In genomic region chr6:86577504-86577903, GRCm38 (mm10) we compare ENCODE assay signal across 25 mouse cellular contexts. TPM values are rescaled to one million over a fixed set of nuclear protein-coding genes. Genes with fewer than 3 reads are reported as not detected.
A peak's percentile ranks its signal among the peaks of the same experiment; 100 is the strongest.
DNase-seq lines count a peak whose midpoint lies in the region; ATAC-seq and TF ChIP-seq lines count a peak whose summit lies in the region.
"Had no signal": no experiment of that assay in that cellular context is flagged by ENCODE, and none has a peak within 500 bp of the region (broad histone marks: within the 10 kb centered on the region; RNA-seq: fewer than 3 reads in every experiment).

No protein-coding gene starts in this region.

- ATAC-seq in limb, embryonic 14.5 days (ENCODE audit: low FRiP score, low read depth): no peak
- no peak for ATAC-seq in lung, embryonic 16.5 days (ENCODE audit: low read depth)
- no peak for ATAC-seq in midbrain, embryonic 15.5 days (replicated peaks)
- no peak for ATAC-seq in midbrain, embryonic 16.5 days
- ATAC-seq: forebrain, embryonic 14.5 days; forebrain, embryonic 16.5 days had no signal

- H3K4me2 ChIP-seq in limb, embryonic 14.5 days (replicated peaks; ENCODE audit: low read depth, low read length, severe bottlenecking): no peak overlapping the region
- H3K4me2 ChIP-seq in lung, embryonic 16.5 days (ENCODE audit: low read depth, low read length): no peak overlapping the region
- H3K4me2 ChIP-seq in midbrain, embryonic 15.5 days: no peak overlapping the region
- H3K4me2 ChIP-seq in midbrain, embryonic 16.5 days (ENCODE audit: low read length): no peak overlapping the region
- H3K4me2 ChIP-seq: embryonic facial prominence, embryonic 12.5 days; embryonic facial prominence, embryonic 15.5 days; forebrain, embryonic 12.5 days had no signal

- DNase-seq in limb, embryonic 14.5 days (ENCODE audit: low spot score): no peak
- DNase-seq in limb, embryonic 10.5 days (ENCODE audit: low spot score): no peak
- DNase-seq in lung, postnatal 14 days: no peak
- DNase-seq in lung, postnatal 25 days (ENCODE audit: low spot score): peak; percentile 47
- no peak for DNase-seq in lung, postnatal 4 days
- DNase-seq: adrenal gland, adult 2 months; adrenal gland, postnatal 10 days; adrenal gland, postnatal 25 days; cerebellum, adult 11 months; cerebellum, adult 18-20 months; cerebellum, adult 8-10 months; cerebellum, adult 9-11 months; cerebellum, postnatal 14 days; cerebellum, postnatal 36 days; embryo, embryonic 11 days had no signal

- 79% methylated on average over 6 of the region's 6 CpGs for WGBS in limb, embryonic 14.5 days
- 81% methylated on average over 6 of the region's 6 CpGs for WGBS in limb, embryonic 10.5 days
- 53% methylated on average over 6 of the region's 6 CpGs for WGBS in lung, embryonic 16.5 days
- 81% methylated on average over 6 of the region's 6 CpGs for WGBS in midbrain, embryonic 15.5 days
- WGBS in midbrain, embryonic 16.5 days: 78% methylated on average over 6 of the region's 6 CpGs

- no peak overlapping the region for H3K27ac ChIP-seq in limb, embryonic 14.5 days (replicated peaks; ENCODE audit: low read depth, low read length)
- no peak overlapping the region for H3K27ac ChIP-seq in limb, embryonic 10.5 days
- H3K27ac ChIP-seq in lung, embryonic 16.5 days (ENCODE audit: low read length): peak overlapping the region; percentile 74
- no peak overlapping the region for H3K27ac ChIP-seq in midbrain, embryonic 15.5 days
- no peak overlapping the region for H3K27ac ChIP-seq in midbrain, embryonic 16.5 days (ENCODE audit: low read length)
- H3K27ac ChIP-seq: embryonic facial prominence, embryonic 12.5 days; embryonic facial prominence, embryonic 15.5 days; forebrain, embryonic 10.5 days; forebrain, embryonic 12.5 days had no signal

- no peaks in the 10 kb centered on the region for H3K27me3 ChIP-seq in limb, embryonic 14.5 days (ENCODE audit: control insufficient read depth, insufficient read depth, low read length)
- H3K27me3 ChIP-seq in limb, embryonic 10.5 days (ENCODE audit: low read depth, poor library complexity, severe bottlenecking): no peaks in the 10 kb centered on the region
- H3K27me3 ChIP-seq in lung, embryonic 16.5 days (ENCODE audit: control insufficient read depth, insufficient read depth, low read depth, low read length): no peaks in the 10 kb centered on the region
- H3K27me3 ChIP-seq in midbrain, embryonic 15.5 days (replicated peaks): no peaks in the 10 kb centered on the region
- no peaks in the 10 kb centered on the region for H3K27me3 ChIP-seq in midbrain, embryonic 16.5 days (ENCODE audit: control insufficient read depth, insufficient read depth, low read depth, low read length)
- H3K27me3 ChIP-seq: embryonic facial prominence, embryonic 12.5 days; embryonic facial prominence, embryonic 15.5 days; forebrain, embryonic 12.5 days had no signal

- H3K9me3 ChIP-seq in limb, embryonic 14.5 days (ENCODE audit: control insufficient read depth, low read length): no peaks in the 10 kb centered on the region
- H3K9me3 ChIP-seq in limb, embryonic 10.5 days (replicated peaks): no peaks in the 10 kb centered on the region
- no peaks in the 10 kb centered on the region for H3K9me3 ChIP-seq in lung, embryonic 16.5 days (ENCODE audit: control insufficient read depth, low read length)
- no peaks in the 10 kb centered on the region for H3K9me3 ChIP-seq in midbrain, embryonic 15.5 days
- H3K9me3 ChIP-seq in midbrain, embryonic 16.5 days (replicated peaks; ENCODE audit: control insufficient read depth, low read length, poor library complexity, severe bottlenecking): no peaks in the 10 kb centered on the region
- H3K9me3 ChIP-seq: embryonic facial prominence, embryonic 12.5 days; embryonic facial prominence, embryonic 15.5 days; forebrain, embryonic 10.5 days; forebrain, embryonic 12.5 days had no signal

- no peaks in the 10 kb centered on the region for H3K36me3 ChIP-seq in limb, embryonic 14.5 days (ENCODE audit: control insufficient read depth, insufficient read depth, low read length)
- H3K36me3 ChIP-seq in limb, embryonic 10.5 days: no peaks in the 10 kb centered on the region
- H3K36me3 ChIP-seq in lung, embryonic 16.5 days (ENCODE audit: control insufficient read depth, insufficient read depth, low read length): no peaks in the 10 kb centered on the region
- no peaks in the 10 kb centered on the region for H3K36me3 ChIP-seq in midbrain, embryonic 15.5 days (replicated peaks)
- H3K36me3 ChIP-seq in midbrain, embryonic 16.5 days (ENCODE audit: control insufficient read depth, insufficient read depth, low read length): no peaks in the 10 kb centered on the region
- H3K36me3 ChIP-seq: embryonic facial prominence, embryonic 12.5 days; embryonic facial prominence, embryonic 15.5 days; forebrain, embryonic 10.5 days; forebrain, embryonic 12.5 days had no signal

- H3K4me3 ChIP-seq in limb, embryonic 14.5 days (replicated peaks; ENCODE audit: low read length): no peak overlapping the region
- H3K4me3 ChIP-seq in limb, embryonic 10.5 days: no peak overlapping the region
- H3K4me3 ChIP-seq in lung, embryonic 16.5 days (ENCODE audit: low read length): no peak overlapping the region
- H3K4me3 ChIP-seq in midbrain, embryonic 15.5 days: no peak overlapping the region
- H3K4me3 ChIP-seq in midbrain, embryonic 16.5 days (ENCODE audit: low read depth, low read length): no peak overlapping the region
- H3K4me3 ChIP-seq: embryonic facial prominence, embryonic 12.5 days; embryonic facial prominence, embryonic 15.5 days; erythroblast, embryonic 14.5 days; forebrain, embryonic 10.5 days; forebrain, embryonic 12.5 days had no signal

- H3K4me1 ChIP-seq in limb, embryonic 14.5 days (ENCODE audit: control insufficient read depth, insufficient read depth, low read length): peaks cover 6% of the 10 kb centered on the region
- peaks cover 24% of the 10 kb centered on the region for H3K4me1 ChIP-seq in limb, embryonic 10.5 days
- H3K4me1 ChIP-seq in lung, embryonic 16.5 days (replicated peaks; ENCODE audit: control insufficient read depth, insufficient read depth, low read length): peaks cover 25% of the 10 kb centered on the region
- no peaks in the 10 kb centered on the region for H3K4me1 ChIP-seq in midbrain, embryonic 15.5 days
- H3K4me1 ChIP-seq in midbrain, embryonic 16.5 days (ENCODE audit: control insufficient read depth, insufficient read depth, low read length): no peaks in the 10 kb centered on the region

- H3K9ac ChIP-seq in limb, embryonic 14.5 days (ENCODE audit: low read depth, low read length, severe bottlenecking): 0 out of 2 replicates have a peak overlapping the region, but pooled peaks have one; percentile 12
- no peak overlapping the region for H3K9ac ChIP-seq in lung, embryonic 16.5 days (ENCODE audit: low read length)
- H3K9ac ChIP-seq in midbrain, embryonic 15.5 days: 0 out of 2 replicates have a peak overlapping the region, but pooled peaks have one; percentile 8
- no peak overlapping the region for H3K9ac ChIP-seq in midbrain, embryonic 16.5 days (ENCODE audit: low read depth, low read length)
- H3K9ac ChIP-seq: embryonic facial prominence, embryonic 12.5 days; embryonic facial prominence, embryonic 15.5 days; forebrain, embryonic 12.5 days had no signal

- no peak for TF ChIP-seq POLR2A in limb, embryonic 14.5 days (IDR thresholded peaks at IDR 0.05; ENCODE audit: borderline replicate concordance, extremely low read depth, insufficient read depth, insufficient read length)

RNA-seq across cellular contexts. Expression of gene Asprv1, which starts 50.5 kb away (rescaled TPM):
- polyA plus RNA-seq in limb, embryonic 14.5 days (2012; rRNA removed): 19.9 and 34.8 TPM in 2 replicates
- 66.2 and 100.0 TPM in 2 replicates for polyA plus RNA-seq in limb, embryonic 14.5 days (2014; fragmentation: Nextera tagmentation; extraction: Ambion mirVana)
- polyA plus RNA-seq in limb, embryonic 10.5 days (2016; fragmentation: Nextera tagmentation; extraction: Ambion mirVana): 0.87 and 1.6 TPM in 2 replicates
- polyA plus RNA-seq in lung, embryonic 16.5 days (2015; fragmentation: Nextera tagmentation; extraction: Ambion mirVana): 1.0 and 5.3 TPM in 2 replicates
- 0.47 and 1.7 TPM in 2 replicates for polyA plus RNA-seq in midbrain, embryonic 15.5 days (2015; fragmentation: Nextera tagmentation; extraction: Ambion mirVana)
- 0.45 and 0.62 TPM in 2 replicates for polyA plus RNA-seq in midbrain, embryonic 16.5 days (2015; fragmentation: Nextera tagmentation; extraction: Ambion mirVana)
- polyA plus RNA-seq: erythroblast, embryonic 14.5 days had no signal

RNA-seq across cellular contexts. Expression of gene Pcbp1, which starts 51.4 kb away (rescaled TPM):
- 333 and 395 TPM in 2 replicates for polyA plus RNA-seq in limb, embryonic 14.5 days (2012; rRNA removed)
- polyA plus RNA-seq in limb, embryonic 14.5 days (2014; fragmentation: Nextera tagmentation; extraction: Ambion mirVana): 445 and 455 TPM in 2 replicates
- polyA plus RNA-seq in limb, embryonic 10.5 days (2016; fragmentation: Nextera tagmentation; extraction: Ambion mirVana): 562 and 618 TPM in 2 replicates
- 168 and 192 TPM in 2 replicates for polyA plus RNA-seq in lung, embryonic 16.5 days (2015; fragmentation: Nextera tagmentation; extraction: Ambion mirVana)
- polyA plus RNA-seq in midbrain, embryonic 15.5 days (2015; fragmentation: Nextera tagmentation; extraction: Ambion mirVana): 339 and 344 TPM in 2 replicates
- polyA plus RNA-seq in midbrain, embryonic 16.5 days (2015; fragmentation: Nextera tagmentation; extraction: Ambion mirVana): 190 and 269 TPM in 2 replicates

Comparison
In these comparisons a context has a peak if more than half of its experiments do, and no peak if none do; other contexts are left out.
1. H3K9ac ChIP-seq: peak in limb, embryonic 14.5 days (single experiment) and midbrain, embryonic 15.5 days (single experiment); none in lung, embryonic 16.5 days (single experiment) and midbrain, embryonic 16.5 days (single experiment).